Mouse (Mus musculus) left cerebral cortex, postnatal 25 days (tissue): ENCODE data around the gene Kif1a. TPM values are rescaled to one million over a fixed set of nuclear protein-coding genes. Genes with fewer than 3 reads are reported as not detected.
A peak's percentile ranks its signal among the peaks of the same experiment; 100 is the strongest.

Experiments
- DNase-seq, 2 experiments: peaks; one replicate each; pipeline ENCODE4 v3.0.0; 2022; ENCODE audit warnings: low spot score in 2 of 2, mixed read lengths in 1 of 2
- intact Hi-C: fragments of 180-260 bp; cut with DNase I; formaldehyde crosslinking; loops from one replicate; pipeline ENCODE4 v1.15.1; 2025
- total RNA-seq, 2 experiments: library from RNA; stranded (reverse); gene quantifications; 2 replicates each; pipeline ENCODE4 v1.2.3; 2021

Kif1a gene
- total RNA-seq: 100 to 1,000 TPM; 724 to 739 TPM

DNA sequence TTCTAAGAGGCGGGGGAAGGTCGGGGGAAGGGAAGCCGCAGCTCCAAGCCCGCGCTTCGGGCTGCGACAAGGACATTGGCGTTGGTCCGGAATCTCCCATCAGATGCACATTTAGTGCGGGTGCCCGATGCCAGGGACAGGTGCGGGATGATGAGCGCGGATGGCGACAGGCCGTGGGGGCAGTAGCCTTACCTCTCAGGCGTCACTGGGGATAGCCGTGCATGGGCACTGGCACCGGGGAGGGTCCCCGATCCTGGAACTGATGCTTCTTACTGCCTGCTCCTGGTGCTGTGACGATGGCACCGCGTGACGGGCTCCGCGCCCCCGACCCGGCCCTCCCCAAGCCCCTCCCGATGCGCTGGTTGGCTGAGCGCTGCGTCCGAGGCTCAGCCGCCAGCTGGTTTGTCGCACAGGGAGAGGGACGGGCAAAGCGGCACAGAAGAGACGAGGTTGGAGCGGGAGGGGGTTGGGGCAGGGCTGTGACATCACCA is at the start of gene Kif1a:
TSS of gene Kif1a (minus strand) at position 381 of the 491 bp plus-strand sequence.
- DNase-seq: peak; percentile 91 to 98
- intact Hi-C loops: loop anchor here (1.0 kb wide), 1 partner anchor 16 kb away; no protein-coding TSS in a partner anchor

DNA sequence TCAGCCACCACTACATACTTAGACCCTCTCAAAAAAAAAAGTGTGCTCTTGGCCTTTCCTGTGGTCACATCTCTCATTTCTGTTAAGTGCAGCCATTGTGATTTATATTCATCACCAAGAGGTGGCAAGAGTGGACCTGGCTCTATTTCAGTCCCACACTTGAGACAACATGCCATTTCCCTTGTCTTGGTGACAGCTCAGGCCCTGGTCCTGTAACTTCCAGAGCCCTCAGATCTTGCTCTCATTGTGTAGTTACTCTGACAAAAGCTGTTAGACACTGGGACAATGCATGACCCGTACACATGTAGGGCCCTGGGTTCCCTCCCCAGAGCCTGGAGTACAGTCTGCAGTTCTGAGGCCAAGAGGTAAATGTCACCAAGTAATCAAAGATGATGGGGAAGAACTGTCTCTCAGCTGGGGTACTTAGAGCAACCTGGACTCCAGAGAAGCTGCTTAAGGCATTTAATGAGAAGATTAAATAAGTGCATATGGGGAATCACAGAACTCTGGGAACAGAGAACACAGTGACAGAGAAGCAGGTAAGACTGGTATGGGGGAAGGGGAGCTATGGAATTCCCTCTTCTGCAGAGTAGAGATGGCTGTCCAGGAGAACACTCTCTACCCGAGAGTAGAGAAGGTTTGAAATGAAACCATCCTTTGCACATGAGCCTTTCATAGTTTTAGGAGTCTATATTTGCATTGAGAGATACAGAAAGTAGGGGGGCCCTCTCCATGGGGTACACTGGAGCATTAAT is 49.3 kb upstream of the Kif1a start:
- DNase-seq: no peak
- intact Hi-C loops: no loop called here

DNA sequence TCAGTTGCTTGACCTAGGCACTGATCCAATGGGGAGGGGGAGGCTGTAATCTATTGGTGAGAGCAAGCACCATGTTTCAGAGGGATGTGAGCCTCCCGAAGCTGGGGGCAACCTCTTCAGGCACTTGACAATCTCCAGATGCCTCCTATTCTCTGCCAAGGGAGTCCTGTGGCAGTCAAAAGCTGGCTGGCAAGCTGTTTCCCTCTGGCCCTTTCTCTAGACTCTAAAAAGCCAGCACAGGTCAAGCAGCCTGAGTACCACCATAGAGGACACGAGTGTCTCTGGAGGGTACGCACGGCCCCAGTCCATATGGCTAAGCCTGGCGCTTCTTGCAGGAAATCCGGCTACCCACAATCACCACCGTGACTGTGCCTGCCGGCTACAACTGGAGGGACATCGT is 42.4 kb upstream of the Kif1a start:
- no peak for DNase-seq
- intact Hi-C loops: no loop called here

DNA sequence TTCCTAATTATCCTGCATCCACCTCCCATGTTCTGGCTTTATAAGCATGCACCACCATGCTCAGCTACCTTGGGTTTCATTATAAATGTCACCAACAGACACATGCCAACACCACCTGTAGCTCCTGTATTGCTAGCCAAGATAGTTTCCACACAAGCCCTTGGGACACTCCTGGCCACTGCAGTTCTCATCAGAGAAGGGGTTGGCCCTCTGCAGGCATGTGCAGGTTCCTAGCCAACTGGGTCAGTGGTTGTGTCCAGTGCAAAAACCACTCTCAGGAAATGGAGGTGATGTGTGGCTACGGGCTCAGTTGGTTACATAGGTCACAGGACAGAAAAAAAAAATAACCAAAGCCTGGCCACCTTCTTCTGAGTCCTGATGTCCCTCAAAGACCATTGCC is 41.1 kb upstream of the Kif1a start:
- intact Hi-C loops: no loop called here
- DNase-seq: no peak

DNA sequence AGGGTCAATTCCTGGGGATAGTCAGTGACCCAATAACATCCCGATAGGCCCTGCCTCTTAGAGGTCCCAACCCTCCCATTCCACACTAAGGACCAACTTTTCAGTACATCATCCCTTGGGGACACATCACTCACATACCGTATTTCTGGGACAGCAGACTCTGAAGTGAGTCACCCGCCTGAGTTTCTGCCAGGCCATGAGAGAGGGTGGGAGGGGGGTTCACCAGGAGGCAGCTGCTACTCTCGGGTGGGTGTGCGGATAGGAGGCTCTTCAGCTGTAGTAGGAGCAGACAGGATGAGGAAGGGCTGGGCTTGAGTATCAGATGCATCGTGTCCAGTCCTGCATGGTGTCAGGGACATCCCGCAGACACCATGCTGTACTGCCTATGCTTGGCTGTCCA is 38.0 kb upstream of the Kif1a start:
- intact Hi-C loops: no loop called here
- DNase-seq: peak; percentile 9 to 83

DNA sequence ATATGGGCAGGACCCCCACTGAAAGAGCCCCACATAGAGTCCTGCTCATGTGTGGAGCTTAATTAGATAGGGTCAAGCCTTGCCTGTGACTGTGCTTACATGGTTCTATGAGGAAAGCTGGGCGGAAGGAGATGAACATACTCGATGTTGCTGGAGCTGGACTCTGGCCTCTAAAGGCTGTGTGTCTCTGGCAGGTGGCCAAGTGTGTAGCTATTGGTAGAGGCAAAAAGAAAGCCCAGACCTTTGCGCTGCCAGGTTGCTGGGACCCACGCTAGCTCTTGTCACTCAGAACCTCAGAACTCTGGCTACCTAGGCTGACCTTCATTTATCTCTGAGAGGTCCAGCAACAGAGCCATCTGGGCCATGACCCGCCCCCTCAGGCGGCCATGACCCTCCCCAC is 36.8 kb upstream of the Kif1a start:
- intact Hi-C loops: no loop called here
- DNase-seq: no peak

DNA sequence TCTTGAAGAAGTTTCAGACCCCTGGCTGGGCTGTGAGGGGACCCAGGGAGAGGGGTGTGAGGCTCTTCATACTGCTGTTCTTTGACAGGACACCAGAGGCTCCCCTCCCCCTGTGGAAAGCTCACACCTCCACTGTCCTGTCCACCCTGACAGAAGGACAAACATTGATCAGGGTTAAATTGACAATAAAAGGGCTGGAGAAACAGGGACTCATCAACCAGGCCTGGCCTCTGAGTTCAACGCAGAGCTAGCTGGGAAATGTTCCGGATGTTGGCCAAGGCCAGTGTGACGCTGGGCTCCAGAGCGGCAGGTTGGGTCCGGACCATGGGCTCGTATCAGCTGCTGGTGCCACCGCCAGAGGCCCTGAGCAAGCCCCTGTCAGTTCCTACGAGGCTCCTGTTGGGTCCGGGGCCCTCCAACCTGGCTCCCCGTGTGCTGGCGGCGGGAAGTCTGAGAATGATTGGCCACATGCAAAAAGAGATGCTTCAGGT is 33.3 kb upstream of the Kif1a start, which contains the start of gene Agxt:
TSS of gene Agxt (plus strand) at position 205 of the 491 bp plus-strand sequence.
- no peak for DNase-seq
- intact Hi-C loops: no loop called here

DNA sequence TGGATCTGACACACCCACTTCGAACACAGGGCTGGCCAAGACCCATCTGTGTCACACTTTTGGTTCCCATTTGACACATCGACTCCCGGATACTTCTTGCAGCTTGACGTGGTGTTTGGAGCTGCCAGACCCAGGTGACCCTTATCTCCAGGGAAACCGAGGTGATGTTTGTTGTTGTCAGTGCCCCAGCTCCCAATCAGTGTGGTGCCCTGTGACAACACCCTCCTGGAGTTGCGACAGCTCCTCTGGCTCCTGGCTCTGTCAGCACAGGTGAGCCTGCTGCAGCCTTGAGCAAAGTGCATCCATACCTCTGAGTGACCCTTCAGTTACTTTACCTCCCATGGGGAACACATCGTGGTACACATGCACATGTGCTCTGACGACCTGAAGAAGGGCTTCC is 30.9 kb upstream of the Kif1a start:
- no peak for DNase-seq
- intact Hi-C loops: no loop called here

DNA sequence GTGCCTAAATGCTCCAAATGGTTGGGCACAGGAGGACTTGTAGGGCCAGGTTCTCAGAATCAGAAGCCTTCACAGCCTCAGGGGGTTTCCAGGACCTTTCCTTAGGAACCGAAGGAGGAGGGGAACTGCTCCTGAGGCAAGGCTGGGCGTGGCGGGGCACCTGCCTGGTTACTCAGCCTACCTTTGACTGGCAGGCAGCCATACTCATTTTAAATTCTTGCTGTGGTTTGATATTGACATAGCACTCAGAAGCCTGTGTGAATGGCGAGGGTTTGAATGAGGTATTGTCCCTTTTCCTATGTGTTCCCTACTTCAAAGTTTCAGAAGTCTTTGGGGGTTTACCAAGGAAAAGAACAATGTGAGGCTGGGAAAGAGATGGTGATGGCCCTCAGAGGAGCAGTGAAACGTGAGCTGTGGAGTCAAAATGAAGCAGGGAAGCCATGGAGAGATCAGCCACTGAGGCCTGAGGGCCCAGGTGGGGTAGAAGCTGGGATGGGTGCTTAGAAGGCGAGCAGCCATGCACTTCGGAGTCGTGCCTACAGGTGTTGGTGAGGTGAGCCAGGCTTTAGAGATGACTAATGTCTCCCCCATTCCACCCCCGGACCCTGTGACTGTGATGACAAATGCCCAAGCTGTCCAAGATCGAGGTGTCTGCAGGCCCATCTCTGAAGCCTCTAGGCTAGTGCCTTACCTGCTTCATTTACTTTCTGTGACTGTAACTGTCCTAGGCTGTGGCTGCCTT is 28.7 kb upstream of the Kif1a start:
- DNase-seq: peak in 1 of 2 experiments; percentile 21
- intact Hi-C loops: no loop called here

DNA sequence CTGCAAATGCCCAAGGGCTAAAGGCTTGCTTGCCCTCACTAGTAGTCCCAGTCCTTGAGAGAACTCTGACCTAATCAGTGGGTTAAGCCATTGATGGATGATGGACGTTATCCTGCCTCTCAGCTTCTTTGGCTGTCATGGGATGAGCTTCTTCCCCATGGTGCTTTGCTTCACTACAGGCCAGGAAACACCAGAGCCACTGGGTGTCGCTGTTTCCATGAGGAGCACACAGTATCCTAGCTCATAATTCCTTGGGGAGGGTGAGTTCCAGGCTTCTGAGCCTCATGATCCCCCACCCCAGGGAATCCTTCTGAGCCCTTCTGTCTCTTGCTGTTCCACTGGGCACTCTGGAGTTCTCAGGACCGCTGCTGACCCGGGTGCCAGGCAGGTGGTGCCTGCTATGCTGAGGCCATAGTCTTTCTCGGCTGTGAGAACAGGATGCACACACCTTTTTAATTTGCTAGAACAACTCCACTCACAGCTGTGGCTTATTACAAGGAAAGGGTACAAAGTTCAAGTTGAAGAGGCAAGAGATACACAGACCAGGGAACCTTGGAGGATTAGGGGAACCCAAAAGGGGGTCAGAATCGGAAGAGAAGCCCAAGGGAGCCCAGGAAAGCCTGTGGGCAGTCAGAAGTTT is 27.1 kb upstream of the Kif1a start:
- intact Hi-C loops: loop anchor here (10.0 kb wide), 1 partner anchor 376 kb away; no protein-coding TSS in a partner anchor
- DNase-seq: peak; percentile 75 to 84

DNA sequence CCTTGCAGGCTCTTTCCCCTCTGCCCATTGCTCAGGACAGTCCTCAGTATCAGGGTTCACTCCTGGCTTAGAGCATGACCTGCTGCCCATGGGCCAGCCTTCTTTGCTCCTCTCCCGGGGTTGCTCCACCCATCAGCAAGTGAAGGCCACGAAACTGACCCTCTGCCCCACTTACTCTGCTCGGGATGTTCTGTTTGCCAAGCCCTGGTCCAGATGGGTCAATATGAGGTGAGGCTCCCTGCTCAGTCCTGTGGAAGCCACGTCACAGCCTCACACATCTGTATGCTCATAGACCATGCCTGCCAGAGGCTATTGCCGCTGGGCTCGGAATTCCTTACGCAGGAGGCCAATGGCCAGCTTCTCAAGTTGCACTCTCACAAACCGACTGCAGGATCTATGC is 26.5 kb upstream of the Kif1a start:
- intact Hi-C loops: loop anchor here (10.0 kb wide), 1 partner anchor 377 kb away; no protein-coding TSS in a partner anchor
- no peak for DNase-seq

DNA sequence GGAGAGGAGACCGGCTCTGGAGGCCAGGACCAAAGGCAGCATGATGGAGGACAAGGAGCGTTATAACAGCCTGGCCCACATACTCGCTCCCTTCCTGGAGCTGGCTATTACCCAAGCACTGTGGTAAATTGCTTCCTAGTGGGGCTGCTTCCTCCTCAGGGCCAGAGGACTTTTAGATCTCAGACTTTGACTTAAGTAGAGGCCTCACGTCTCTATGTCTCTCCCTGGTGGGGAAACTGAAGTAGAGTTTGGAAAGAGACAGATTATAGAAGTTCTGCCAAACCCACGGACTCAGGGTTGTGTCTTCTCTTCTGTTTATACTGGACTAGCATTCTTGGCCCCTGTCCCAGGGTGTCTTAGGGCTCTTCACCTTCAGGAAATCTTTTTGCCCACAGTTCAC is 23.5 kb upstream of the Kif1a start:
- DNase-seq: no peak
- intact Hi-C loops: loop anchor here (10.0 kb wide), 1 partner anchor 380 kb away; no protein-coding TSS in a partner anchor

DNA sequence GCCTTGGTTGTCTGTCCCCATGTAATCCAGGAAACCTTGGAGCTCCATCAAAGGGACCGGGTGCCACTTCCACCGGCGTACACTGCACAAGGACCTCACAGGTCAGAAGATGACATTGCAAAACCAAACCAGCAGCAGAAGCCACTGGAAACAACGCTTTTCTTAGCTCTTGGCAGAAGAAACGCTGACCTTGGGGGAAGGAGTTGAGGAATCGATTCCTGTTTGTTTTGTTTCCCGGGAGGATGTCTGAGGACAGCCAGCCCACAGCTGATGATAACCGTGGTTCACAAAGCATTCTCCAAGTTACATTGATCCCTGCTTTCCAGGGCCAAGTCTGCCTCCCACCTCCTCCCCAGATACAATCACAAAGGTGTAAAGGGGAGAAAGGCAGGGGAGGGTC is 22.3 kb upstream of the Kif1a start:
- intact Hi-C loops: loop anchor here (10.0 kb wide), 1 partner anchor 381 kb away; no protein-coding TSS in a partner anchor
- DNase-seq: no peak

DNA sequence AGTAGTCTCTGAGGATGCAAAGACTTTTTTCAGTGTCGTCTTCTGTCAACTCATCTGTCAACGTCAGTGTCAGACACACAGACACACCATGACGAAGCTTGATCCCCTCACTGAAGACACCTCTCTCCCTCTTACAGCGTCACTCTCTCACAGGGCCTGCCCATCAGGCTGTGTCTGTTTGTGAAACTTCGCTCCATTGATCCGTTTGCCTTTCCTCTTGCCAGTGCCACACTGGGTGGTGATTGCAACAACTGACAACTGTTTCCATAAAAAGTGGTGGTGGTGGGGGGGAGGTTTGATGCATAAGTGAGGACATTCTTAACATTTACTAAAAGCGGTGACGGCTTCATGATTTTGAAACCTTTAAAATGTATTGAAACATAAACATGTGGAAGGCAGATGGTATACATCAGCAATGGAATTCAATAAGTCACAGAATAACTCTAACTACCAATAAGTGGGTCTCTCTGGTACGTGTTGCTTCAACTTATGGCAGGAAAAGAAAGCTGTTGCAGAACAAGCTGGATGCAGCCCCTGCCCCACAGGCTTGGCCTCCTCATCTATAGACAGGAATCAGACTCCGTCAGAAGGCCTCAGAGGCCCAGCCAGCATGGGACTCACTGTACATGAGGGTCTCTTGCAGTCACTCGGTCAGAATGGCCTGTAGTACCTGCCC is 21.6 kb upstream of the Kif1a start:
- intact Hi-C loops: loop anchor here (10.0 kb wide), 1 partner anchor 381 kb away; no protein-coding TSS in a partner anchor
- no peak for DNase-seq

DNA sequence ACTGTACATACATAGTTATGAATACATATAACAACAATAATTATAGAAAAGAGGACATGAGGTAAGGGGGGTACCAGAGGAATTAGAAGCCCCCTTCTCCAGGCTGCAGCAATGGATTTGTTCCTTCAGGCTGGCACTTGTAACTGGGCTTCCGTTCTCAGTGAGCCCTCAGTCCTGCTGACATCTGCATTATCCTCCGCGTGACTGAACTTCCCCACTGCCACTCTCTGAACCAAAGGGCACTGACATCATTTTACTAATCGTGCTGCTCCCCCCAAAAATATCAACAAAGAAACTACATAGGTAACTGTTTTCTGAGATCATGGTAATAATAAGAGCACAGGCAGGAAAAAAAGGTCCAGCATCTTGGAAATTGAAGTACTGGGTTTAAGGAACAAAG is 17.1 kb upstream of the Kif1a start:
- DNase-seq: no peak

DNA sequence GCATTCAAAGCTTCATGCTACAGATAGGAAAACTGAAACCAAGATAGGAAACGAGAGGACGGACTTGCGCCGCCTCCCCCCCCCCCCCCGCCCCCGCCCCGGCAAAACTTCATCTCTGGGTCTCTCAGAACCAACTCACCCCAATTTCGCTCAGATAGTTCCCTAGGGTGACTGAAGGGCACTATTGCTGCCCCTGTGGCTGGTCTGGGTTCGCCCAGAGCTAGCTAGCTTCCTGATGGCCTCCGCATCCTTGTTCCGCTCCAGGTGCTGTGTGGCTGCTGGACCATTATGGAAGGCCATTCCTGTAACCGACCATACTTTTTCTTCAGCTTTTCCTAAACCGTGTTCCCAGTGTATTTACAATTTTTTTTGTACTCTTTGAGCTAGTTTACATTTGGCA is 13.7 kb upstream of the Kif1a start:
- no peak for DNase-seq
- intact Hi-C loops: no loop called here

More for the DNA sequence above, 17.1 kb upstream of the Kif1a start:
- intact Hi-C loops: no loop called here

DNA sequence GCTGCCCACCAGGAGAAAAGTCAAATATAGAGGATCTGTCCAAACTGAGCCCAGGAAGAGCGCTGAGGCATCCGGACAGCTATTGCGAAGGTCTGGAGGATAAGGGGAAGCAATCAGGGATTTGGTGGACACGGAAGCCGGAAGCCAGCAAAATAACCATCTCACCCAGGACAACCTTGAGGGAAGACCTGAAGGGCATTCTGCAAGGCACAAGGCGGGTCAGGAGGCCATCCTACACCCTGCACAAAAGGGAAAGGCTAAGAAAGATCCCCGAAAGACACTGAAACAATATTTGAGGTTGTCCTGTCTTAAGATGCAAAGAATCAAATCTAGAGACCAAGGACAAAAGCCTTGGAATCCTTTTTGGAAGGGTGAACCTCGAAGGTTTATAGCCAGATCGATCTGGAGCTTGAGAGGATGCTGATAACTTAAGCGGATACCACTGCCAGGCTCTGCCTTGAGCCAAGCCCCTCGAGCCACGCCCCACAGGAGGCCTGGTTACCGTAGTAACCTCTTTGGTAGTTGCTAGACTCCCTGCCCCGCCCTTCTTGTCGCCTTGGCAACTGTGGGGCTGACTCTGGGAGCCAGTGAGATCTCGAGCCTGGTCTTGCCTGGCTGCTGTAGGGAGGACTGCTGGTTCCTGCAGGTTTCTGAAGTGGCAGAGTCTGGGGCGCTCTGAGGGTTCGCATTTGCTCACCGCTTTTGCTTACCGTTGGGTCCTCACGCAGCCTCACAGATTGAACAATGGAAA is 13.1 kb upstream of the Kif1a start:
- peak; percentile 76 to 90 for DNase-seq
- intact Hi-C loops: no loop called here

DNA sequence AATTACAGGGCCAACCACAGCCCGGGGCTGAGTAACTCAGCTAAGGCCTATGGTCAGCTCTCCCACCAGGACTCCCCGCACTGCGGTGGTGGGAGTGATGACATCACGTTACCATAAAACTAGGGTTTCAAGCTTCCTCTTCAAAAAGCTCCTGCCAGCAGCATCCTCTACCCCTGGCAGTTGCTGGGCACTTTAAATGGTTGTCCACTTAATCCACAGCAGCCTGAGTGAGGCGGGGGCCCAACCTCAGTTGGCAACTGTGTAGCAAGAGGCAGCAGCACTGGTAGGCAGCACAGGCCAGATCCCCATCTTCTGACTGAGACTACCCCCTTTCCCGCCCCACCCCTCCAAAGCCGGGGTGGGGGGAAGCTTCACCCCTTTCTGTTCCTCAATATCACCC is 949 bp upstream of the Kif1a start:
- intact Hi-C loops: no loop called here
- no peak for DNase-seq
